Mouse (Mus musculus): ENCODE data around the gene Trim47.

DNA sequence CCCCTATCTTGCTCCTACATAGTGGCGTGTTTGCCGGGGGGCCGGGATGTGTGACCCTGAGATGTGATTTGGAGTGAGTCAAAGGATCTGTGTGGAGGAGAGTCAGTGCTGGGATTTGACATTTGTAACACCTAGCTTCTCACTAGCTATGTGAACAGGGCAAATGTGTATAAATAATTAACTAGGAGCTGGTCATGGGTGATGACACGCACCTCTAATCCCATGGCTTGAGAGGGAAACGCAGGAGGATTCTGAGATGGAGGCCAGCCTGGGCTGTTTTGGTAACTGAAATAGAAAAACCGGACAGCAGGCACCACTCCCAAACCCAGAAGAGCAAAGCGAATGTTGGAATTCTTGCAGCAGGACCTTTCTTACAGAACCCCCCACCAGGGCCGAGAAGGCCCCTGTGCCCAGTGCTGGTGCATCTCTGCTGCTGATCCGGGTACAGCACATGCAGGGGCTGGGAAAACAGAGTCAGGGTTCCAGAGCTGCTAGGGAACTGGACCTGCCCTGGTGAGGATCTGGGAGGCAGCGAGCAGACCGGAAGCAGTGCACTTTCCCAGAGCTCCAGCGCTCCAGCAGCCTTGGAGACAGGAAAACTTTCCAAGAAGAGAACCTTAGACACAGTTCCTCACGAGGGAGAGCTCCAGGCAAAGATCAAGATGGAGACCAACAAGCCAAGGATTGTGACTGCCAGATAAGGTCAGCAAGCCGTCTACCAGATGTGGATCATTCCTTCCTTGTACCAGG is 28.1 kb downstream of the Trim47 start:
- TF ChIP-seq POLR2A (IDR thresholded peaks at IDR 0.05; ENCODE audit: low read depth, low read length) (no peak), CTCF (IDR thresholded peaks at IDR 0.05; ENCODE audit: borderline replicate concordance, insufficient read depth, low read length) (no peak)

Data from embryonic fibroblast, embryonic 13.5 days (primary cell).